Mouse (Mus musculus) hindbrain, postnatal 0 days (tissue): ENCODE results near the gene Tead3. TPM values are rescaled to one million over a fixed set of nuclear protein-coding genes. Genes with fewer than 3 reads are reported as not detected.

ENCODE experiments used
- ATAC-seq: fragments of 200-750 bp; cut with Nextera tagmentation; 2 replicates; pipeline ENCODE4 v1.8.0; 2017; ENCODE audit warnings: mild to moderate bottlenecking, moderate TSS enrichment, moderate library complexity
- DNase-seq: peaks from one replicate; pipeline ENCODE4 v3.0.0-alpha.2; 2015; ENCODE audit warnings: low spot score
- H3K27ac ChIP-seq: fragments of 300-500 bp; sonication (generic); 2 replicates; pipeline ENCODE4 v1.5.1; 2014; ENCODE audit warnings: mild to moderate bottlenecking
- H3K27me3 ChIP-seq: fragments of 300-500 bp; sonication (generic); 2 replicates; pipeline ENCODE4 v1.6.1; 2014; ENCODE audit warnings: low read length, mixed read lengths; ENCODE audit not compliant: insufficient read depth
- H3K36me3 ChIP-seq: fragments of 300-500 bp; sonication (generic); 2 replicates; pipeline ENCODE4 v1.6.1; 2014; ENCODE audit warnings: low read length, mixed read lengths; ENCODE audit not compliant: insufficient read depth
- H3K4me1 ChIP-seq: fragments of 300-500 bp; sonication (generic); 2 replicates; pipeline ENCODE4 v1.6.1; 2014; ENCODE audit warnings: antibody characterized with exemption, low read length, mixed read lengths; ENCODE audit not compliant: insufficient read depth
- H3K4me2 ChIP-seq: fragments of 300-500 bp; sonication (generic); 2 replicates; pipeline ENCODE4 v1.6.1; 2014; ENCODE audit warnings: low read depth, mild to moderate bottlenecking, low read length, moderate library complexity, mixed read lengths
- H3K4me3 ChIP-seq: fragments of 300-500 bp; sonication (generic); 2 replicates; pipeline ENCODE4 v1.5.1; 2014; ENCODE audit warnings: low read length
- H3K9ac ChIP-seq: fragments of 300-500 bp; sonication (generic); replicated peaks from 2 replicates; pipeline ENCODE4 v1.6.1; 2014; ENCODE audit warnings: mild to moderate bottlenecking, low read length, moderate library complexity, mixed read lengths
- H3K9me3 ChIP-seq: fragments of 300-500 bp; sonication (generic); 2 replicates; pipeline ENCODE4 v1.6.1; 2016; ENCODE audit warnings: low read length, mixed read lengths
- CTCF ChIP-seq: IDR thresholded peaks from 2 replicates; pipeline ENCODE4 v1.5.1; 2016; ENCODE audit warnings: antibody characterized with exemption, control low read depth, low read depth
- WGBS: fragments of 180-500 bp; shearing (Covaris S2); extraction: QIAGEN DNeasy Blood & Tissue Kit; methylation state at CpG from one replicate; pipeline ENCODE4 v1.1.7; 2014; 5-methylcytosine and 5-hydroxymethylcytosine counted together
- polyA plus RNA-seq: library from polyadenylated mRNA; unstranded; fragments of >200 nt; fragmentation: Nextera tagmentation; extraction: Ambion mirVana; gene quantifications from 2 replicates; pipeline ENCODE4 v1.2.1, GENCODE M21; 2015
- total RNA-seq: library from RNA; depleted of rRNA; stranded (reverse); fragments of >200 nt; gene quantifications from 2 replicates; pipeline ENCODE4 v1.2.3, GENCODE M21; 2014

Gene Tead3
- total and polyA plus RNA-seq, 2 experiments from 2014 or later: 1.7 to 9.4 TPM

- peak overlapping the region; percentile 59 for H3K4me3 ChIP-seq
- no peaks in the 10 kb centered on the region; the same call in 1 of the 2 replicates for H3K4me1 ChIP-seq
- no peaks in the 10 kb centered on the region for H3K9me3 ChIP-seq
- under 1% methylated on average over 53 of the region's 54 CpGs for WGBS
- H3K4me2 ChIP-seq: peak overlapping the region; percentile 81
- H3K27ac ChIP-seq: peak overlapping the region; percentile 70
- DNase-seq (no peak), ATAC-seq (peak; percentile 22)
- peak overlapping the region; percentile 48 for H3K9ac ChIP-seq
- H3K27me3 ChIP-seq: 0 out of 2 replicates have a peak, but pooled peaks cover 6% of the 10 kb centered on the region
- TF ChIP-seq CTCF: no peak
- H3K36me3 ChIP-seq: no peaks in the 10 kb centered on the region
Observed at GRCm38 (mm10) chr17:28349901-28350465, 634 bp downstream of the Tead3 start.

DNA sequence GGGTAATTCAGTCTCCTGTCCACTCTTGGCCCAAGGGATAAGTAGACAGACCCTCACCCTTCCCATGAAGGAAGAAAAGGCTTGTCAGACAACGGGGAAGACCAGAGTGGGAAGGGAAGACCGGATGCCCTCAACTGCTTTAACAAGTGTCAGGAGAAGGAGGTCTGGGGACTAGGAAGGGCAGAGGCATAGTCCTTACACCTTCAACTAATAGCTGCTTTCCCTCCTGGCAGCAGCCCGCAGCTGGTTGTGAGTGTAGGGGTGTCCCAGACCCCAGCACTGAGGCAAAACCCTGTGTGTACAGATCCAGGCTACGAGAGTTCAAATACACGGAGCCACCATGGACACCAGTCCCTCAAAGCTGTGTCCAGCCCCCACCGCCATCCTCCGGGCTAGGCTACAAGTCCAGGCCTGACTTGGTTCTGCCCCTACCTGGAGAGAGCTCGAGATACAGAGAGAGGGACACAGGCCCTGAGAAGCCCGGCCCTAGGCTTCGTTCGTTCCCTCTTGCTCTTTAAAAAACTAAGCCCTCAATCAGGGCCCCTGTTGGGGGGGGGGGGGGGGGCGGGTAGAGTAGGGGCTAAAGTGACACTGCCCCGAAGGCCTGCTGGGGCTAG is 1.2 kb downstream of the Tead3 start:
- DNase-seq: no peak
- Histone ChIP-seq H3K36me3 (no peaks in the 10 kb centered on the region), H3K4me2 (peak overlapping the region; percentile 81), H3K4me3 (peak overlapping the region; percentile 59), H3K27ac (peak overlapping the region; percentile 70; the same call in 1 of the 2 replicates), H3K27me3 (0 out of 2 replicates have a peak, but pooled peaks cover 6% of the 10 kb centered on the region), H3K9ac (peak overlapping the region; percentile 48), H3K9me3 (no peaks in the 10 kb centered on the region), H3K4me1 (no peaks in the 10 kb centered on the region; the same call in none of the 2 replicates)
- no peak for TF ChIP-seq CTCF
- ATAC-seq: no peak
- whole genome bisulfite sequencing: 21% methylated on average over 13 of the region's 13 CpGs

DNA sequence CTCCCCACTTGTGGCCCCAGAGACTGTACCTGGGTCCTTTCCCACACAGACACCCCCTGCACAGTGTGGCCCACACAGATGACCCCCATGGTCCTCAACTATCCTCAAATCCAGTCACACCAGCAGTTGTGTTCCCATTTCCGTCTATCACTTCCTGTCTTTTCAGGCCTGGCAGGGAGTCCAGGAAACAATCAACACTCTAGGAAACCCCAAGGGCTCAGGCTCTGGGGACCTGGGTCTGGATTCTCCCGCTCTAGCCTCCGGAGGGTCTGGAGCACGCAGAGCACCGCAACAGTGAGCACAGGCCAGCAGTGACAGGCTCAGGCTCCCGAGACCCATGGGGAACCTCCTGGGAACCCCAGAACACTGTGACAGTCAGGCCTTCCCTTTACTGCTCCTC is 2.4 kb downstream of the Tead3 start:
- DNase-seq: no peak
- no peaks in the 10 kb centered on the region for H3K9me3 ChIP-seq
- no peak overlapping the region for H3K4me3 ChIP-seq
- H3K36me3 ChIP-seq: no peaks in the 10 kb centered on the region
- H3K9ac ChIP-seq: no peak overlapping the region
- 53% methylated on average over 6 of the region's 6 CpGs for WGBS
- H3K27me3 ChIP-seq: 0 out of 2 replicates have a peak, but pooled peaks cover 6% of the 10 kb centered on the region
- H3K4me1 ChIP-seq: no peaks in the 10 kb centered on the region; the same call in none of the 2 replicates
- ATAC-seq: no peak
- no peak for TF ChIP-seq CTCF
- no peak overlapping the region for H3K27ac ChIP-seq
- no peak overlapping the region for H3K4me2 ChIP-seq

DNA sequence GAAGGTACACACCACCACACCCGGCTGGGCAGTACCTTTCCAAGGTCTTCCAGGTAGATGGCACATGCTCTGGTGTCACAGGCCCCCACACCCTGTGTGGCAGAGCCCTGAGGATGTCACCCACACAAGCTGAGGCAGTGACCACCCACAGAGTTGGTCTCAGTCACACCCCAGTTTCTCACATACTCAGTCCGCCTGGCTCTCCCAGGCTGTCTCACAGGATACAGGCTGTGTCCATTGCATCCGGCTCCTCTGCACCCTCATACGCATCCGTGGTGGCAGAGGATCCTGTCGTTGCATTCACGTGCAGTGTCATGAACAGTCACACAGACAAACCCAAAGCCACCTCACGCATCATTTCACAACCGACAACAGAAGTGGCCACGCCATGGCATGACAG is 3.3 kb downstream of the Tead3 start:
- no peaks in the 10 kb centered on the region for H3K9me3 ChIP-seq
- WGBS: 77% methylated on average over 10 of the region's 10 CpGs
- H3K27me3 ChIP-seq: 0 out of 2 replicates have a peak, but pooled peaks cover 5% of the 10 kb centered on the region
- H3K27ac ChIP-seq: no peak overlapping the region
- no peaks in the 10 kb centered on the region for H3K36me3 ChIP-seq
- H3K4me1 ChIP-seq: no peaks in the 10 kb centered on the region; the same call in none of the 2 replicates
- H3K9ac ChIP-seq: no peak overlapping the region
- DNase-seq (no peak), ATAC-seq (no peak)
- no peak overlapping the region for H3K4me2 ChIP-seq
- H3K4me3 ChIP-seq: no peak overlapping the region
- no peak for TF ChIP-seq CTCF

DNA sequence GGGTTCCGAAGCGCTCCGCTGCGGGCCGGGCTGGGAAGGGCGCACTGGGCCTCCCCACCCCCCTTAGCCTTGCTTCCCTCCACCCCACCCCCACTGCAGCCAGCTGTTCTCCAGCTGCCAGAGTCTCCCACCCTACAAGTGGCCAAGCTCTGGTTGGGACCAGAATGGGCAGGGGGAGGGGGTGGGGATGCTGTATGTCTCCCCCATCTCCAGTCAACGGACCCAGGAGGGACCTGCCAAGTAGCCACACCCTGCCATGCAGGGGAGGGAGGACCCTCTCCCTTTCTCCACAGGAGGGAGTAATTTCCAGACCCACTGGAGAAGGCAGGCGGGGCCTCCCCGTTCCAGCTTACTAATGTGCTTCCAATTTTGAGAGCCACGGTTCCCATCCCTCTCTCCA is 4.7 kb downstream of the Tead3 start:
- Histone ChIP-seq H3K9ac (no peak overlapping the region), H3K4me1 (peaks cover 4% of the 10 kb centered on the region), H3K9me3 (no peaks in the 10 kb centered on the region), H3K4me2 (no peak overlapping the region), H3K27ac (no peak overlapping the region), H3K36me3 (no peaks in the 10 kb centered on the region), H3K27me3 (no peaks in the 10 kb centered on the region), H3K4me3 (no peak overlapping the region)
- ATAC-seq: no peak
- no peak for TF ChIP-seq CTCF
- DNase-seq: no peak
- 24% methylated on average over 10 of the region's 10 CpGs for WGBS

- Histone ChIP-seq H3K9ac (no peak overlapping the region), H3K4me3 (no peak overlapping the region), H3K27ac (no peak overlapping the region), H3K27me3 (no peaks in the 10 kb centered on the region), H3K4me2 (no peak overlapping the region), H3K4me1 (peaks cover 5% of the 10 kb centered on the region), H3K36me3 (no peaks in the 10 kb centered on the region), H3K9me3 (no peaks in the 10 kb centered on the region)
- ATAC-seq (no peak), DNase-seq (no peak)
- no peak for TF ChIP-seq CTCF
- WGBS: 27% methylated on average over 8 of the region's 8 CpGs
Observed at GRCm38 (mm10) chr17:28345271-28345721, 5.3 kb downstream of the Tead3 start.

GRCm38 (mm10) chr17:28344670-28345069 is 5.9 kb downstream of the Tead3 start:
- no peaks in the 10 kb centered on the region for H3K27me3 ChIP-seq
- no peak for ATAC-seq
- 74% methylated on average over 3 of the region's 3 CpGs for WGBS
- peaks cover 5% of the 10 kb centered on the region for H3K4me1 ChIP-seq
- no peak overlapping the region for H3K4me3 ChIP-seq
- DNase-seq: no peak
- no peak overlapping the region for H3K27ac ChIP-seq
- TF ChIP-seq CTCF: no peak
- H3K9me3 ChIP-seq: no peaks in the 10 kb centered on the region
- H3K9ac ChIP-seq: no peak overlapping the region
- H3K36me3 ChIP-seq: no peaks in the 10 kb centered on the region
- no peak overlapping the region for H3K4me2 ChIP-seq
